Mouse (Mus musculus) ovary, adult 10 weeks (tissue): ENCODE results near the gene Dhps. TPM values are rescaled to one million over a fixed set of nuclear protein-coding genes. Genes with fewer than 3 reads are reported as not detected.

Source experiments
- polyA plus RNA-seq: library from polyadenylated mRNA; stranded (reverse); fragments of 350-450 nt; fragmentation: Illumina TruSeq; extraction: RNeasy Lipid Tissue Mini Kit (QIAGEN cat#74804); gene quantifications from one replicate; pipeline ENCODE4 v1.2.3, GENCODE M21; 2014

The Dhps gene
- polyA plus RNA-seq: 19.0 TPM

GRCm38 (mm10) chr8:85071514-85072281, at the start of gene Dhps:
Dhps (plus strand) TSS chr8:85071757.

GRCm38 (mm10) chr8:85025098-85025932, 46.2 kb upstream of the Dhps start, which contains the start of gene Asna1:
Asna1 (minus strand) TSS chr8:85025281.

GRCm38 (mm10) chr8:85026670-85027515, 44.7 kb upstream of the Dhps start, which contains the start of gene Trir:
Trir (plus strand) TSS chr8:85026823.

DNA sequence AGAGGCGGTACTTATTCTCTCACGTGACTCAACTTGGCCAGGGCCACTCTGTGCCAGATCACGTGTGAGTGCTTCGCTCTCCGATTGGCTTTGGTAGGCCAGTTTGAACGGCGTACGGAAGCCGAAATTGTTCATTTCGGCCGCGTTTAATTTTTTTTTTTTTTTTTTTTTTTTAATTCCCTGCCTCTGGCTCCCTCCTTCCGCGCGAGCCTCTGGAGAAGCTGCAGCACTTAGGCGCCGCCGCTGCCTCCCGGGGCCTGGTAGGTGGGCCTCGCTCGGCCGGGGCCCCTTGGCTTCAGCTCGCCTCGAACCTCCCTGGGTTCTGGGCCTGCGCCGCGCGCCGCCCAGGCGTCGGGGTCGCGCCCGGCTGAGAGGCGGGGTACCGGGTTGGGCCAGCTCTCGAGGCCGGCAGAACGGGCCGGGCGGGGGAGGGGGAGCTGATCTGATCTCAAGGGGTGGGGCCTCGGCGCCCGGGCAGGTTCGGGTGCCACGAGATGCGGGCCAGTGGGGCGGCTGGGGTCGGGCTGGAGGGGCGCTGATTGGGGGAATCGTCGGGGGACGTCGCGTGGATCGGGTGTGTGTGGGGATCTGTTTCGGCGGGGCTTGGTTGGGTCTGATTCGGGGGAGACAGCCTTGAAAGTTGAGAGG, 34.7 kb upstream of the Dhps start, which contains the start of gene Tnpo2:
TSS of gene Tnpo2 (plus strand) at position 198 of the 648 bp plus-strand sequence.

GRCm38 (mm10) chr8:85059879-85060616, 11.5 kb upstream of the Dhps start, which contains the start of gene Fbxw9:
Fbxw9 (plus strand) TSS chr8:85060055.

DNA sequence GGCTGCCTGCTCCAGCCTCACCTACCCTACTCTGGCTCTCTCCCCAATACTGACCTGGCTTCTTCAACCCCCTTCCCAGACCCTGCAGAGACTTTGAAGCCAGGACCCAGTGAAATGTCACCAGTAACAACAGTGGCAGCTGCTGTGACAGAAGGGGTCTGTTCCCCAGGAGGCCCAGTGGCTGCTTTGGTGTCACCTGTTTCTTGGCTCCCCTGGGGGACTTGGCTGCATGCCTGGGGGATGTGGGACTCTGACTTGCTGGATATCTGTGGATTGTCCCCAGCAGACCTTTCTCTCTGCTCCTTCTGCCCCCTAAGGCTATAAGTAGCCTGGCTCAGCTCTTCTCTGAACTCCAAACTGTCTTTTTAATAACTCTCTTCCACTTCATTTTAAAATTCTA, 3.6 kb upstream of the Dhps start, which contains the start of gene Gm5741:
TSS of gene Gm5741 (minus strand) at position 1 of the 400 bp plus-strand sequence.

DNA sequence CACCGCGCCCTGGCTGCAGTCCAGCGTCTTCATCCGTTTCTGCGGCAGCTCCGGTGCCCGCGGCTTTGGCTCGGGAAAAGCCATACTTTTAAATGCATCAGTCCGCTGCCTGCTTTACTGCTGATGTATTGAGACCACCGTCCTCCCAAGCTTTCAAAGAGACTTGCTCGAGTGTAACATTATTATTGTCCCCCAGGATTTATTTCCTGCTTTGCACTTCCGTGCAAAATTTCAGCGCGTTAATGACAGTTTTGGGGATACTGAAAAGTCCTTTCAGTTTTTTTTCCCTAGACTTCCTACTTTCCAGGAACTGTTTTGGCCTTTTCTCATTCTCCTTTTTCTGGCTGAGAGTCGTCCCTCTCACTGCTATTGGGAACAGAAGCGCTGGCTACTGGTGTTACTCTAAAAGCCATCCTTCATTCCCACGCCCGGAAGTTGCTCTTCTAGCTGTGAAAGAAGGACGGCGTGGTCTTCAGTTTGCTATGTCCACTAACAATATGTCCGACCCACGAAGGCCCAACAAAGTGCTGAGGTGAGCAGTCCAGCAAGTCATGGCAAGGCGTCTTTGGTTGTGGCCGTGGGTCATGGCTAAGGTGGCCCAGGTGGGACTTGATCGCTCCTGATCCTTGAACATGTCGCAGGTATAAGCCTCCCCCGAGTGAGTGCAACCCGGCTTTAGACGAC, 9.1 kb downstream of the Dhps start, which contains the start of gene Wdr83os:
TSS of gene Wdr83os (plus strand) at position 209 of the 684 bp plus-strand sequence.

DNA sequence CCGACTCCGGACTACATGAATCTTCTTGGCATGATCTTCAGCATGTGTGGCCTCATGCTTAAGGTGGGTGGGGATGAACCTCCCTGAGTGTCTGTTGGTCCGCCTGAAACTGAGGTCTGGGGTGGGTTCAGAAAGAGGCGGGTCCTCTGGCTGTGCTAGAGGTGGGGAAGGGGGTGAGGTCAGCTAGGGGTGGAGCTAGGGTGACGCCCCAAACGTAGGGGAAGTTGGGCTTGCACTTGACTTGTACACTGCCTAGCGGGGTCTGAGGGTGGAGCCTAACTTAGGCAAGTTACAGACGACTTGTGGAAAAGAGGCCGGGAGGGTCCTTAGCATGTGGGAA, 9.6 kb downstream of the Dhps start, which contains the start of gene Wdr83:
TSS of gene Wdr83 (minus strand) at position 91 of the 340 bp plus-strand sequence.

DNA sequence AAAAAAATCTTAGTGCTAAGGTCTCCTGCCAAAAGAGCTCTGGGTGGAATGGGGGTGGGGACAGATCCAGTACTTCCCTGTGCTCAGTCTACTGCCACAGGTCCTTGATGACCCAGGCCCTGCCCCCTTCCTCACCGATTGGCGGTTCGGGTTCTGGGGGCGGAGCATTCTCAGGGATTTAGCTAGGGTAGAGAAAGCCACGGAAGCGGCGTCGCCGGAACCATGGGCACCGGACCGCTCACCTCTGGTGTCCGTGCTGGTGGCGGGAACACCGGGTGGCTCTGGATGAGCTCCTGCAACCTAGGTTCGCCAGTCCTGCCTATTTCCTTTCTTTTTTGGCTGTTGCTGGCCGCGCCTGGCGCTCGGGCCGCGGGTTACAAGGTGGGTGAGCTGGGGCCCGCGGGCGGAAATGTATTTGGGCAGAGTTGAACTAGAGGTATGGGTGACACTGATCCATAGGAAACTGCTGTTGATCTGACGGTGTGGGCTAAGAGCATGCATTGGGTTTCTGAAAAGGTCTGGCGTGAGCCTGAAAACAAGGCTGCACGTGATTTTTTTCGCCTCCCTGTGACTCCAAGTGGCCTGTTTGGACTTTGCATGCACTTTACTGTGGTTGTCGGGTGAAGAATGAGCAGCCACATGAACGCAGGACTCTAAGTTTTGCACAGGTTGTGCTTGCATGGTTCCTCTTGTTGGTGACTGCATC, 11.7 kb downstream of the Dhps start, which contains the start of gene Man2b1:
TSS of gene Man2b1 (plus strand) at position 163 of the 706 bp plus-strand sequence.

DNA sequence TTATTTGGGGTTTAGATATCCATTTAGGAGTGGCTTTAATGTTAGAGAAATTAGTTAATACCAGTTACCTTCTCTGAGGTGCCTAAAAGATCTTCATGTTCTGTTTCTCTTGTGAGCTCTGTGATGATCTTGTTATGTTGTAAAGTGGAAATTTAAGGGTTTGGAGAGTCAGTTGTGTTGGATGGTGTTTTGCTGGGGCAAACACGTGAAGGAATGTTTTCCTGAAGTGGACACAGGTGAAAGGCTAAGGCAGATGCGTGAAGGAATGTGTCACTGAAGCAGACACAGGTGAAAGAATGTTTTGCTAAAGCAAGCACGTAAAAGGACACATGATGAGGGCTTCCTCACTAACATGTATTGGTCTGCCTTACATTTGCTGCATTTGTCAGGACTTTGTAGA, 51.4 kb downstream of the Dhps start, which contains the start of gene Zfp791:
TSS of gene Zfp791 (minus strand) at position 101 of the 400 bp plus-strand sequence.

Other genes with a start within 250 kb of the Dhps start
- 2.4 TPM for gene Dand5, start 248.9 kb upstream of the Dhps start, polyA plus RNA-seq
- 1.1 TPM for gene Gadd45gip1, start 240.2 kb upstream of the Dhps start, polyA plus RNA-seq
- 3.2 TPM for gene Rad23a, start 231.1 kb upstream of the Dhps start, polyA plus RNA-seq
- 1,005 TPM for gene Calr, start 224.8 kb upstream of the Dhps start, polyA plus RNA-seq
- gene Farsa, start 214.8 kb upstream of the Dhps start, polyA plus RNA-seq: 4.1 TPM
- 32.4 TPM for gene Syce2, start 199.6 kb upstream of the Dhps start, polyA plus RNA-seq
- gene Gcdh, start 177.8 kb upstream of the Dhps start, polyA plus RNA-seq: 32.8 TPM
- not detected for gene Klf1, start 169.8 kb upstream of the Dhps start, polyA plus RNA-seq
- 2.5 TPM for gene Dnase2a, start 163.2 kb upstream of the Dhps start, polyA plus RNA-seq
- gene Mast1, start 134.4 kb upstream of the Dhps start, polyA plus RNA-seq: not detected
- not detected for gene Rtbdn, start 124.8 kb upstream of the Dhps start, polyA plus RNA-seq
- gene Gm49661, start 102.3 kb upstream of the Dhps start, polyA plus RNA-seq: not detected
- gene Prdx2, start 102.2 kb upstream of the Dhps start, polyA plus RNA-seq: 36.9 TPM
- 2.6 TPM for gene Rnaseh2a, start 102.0 kb upstream of the Dhps start, polyA plus RNA-seq
- gene Junb, start 93.0 kb upstream of the Dhps start, polyA plus RNA-seq: 0.34 TPM
- gene Hook2, start 81.2 kb upstream of the Dhps start, polyA plus RNA-seq: 2.3 TPM
- gene Best2, start 57.2 kb upstream of the Dhps start, polyA plus RNA-seq: not detected
- 6.7 TPM for gene Asna1, start 46.5 kb upstream of the Dhps start, polyA plus RNA-seq
- gene Trir, start 44.9 kb upstream of the Dhps start, polyA plus RNA-seq: 5.3 TPM
- gene Tnpo2, start 34.8 kb upstream of the Dhps start, polyA plus RNA-seq: 14.1 TPM
- 1.5 TPM for gene Fbxw9, start 11.7 kb upstream of the Dhps start, polyA plus RNA-seq
- gene Gm5741, start 3.8 kb upstream of the Dhps start, polyA plus RNA-seq: not detected
- gene Wdr83os, start 9.0 kb downstream of the Dhps start, polyA plus RNA-seq: 2.8 TPM
- gene Wdr83, start 9.5 kb downstream of the Dhps start, polyA plus RNA-seq: 1.00 TPM
- 6.1 TPM for gene Man2b1, start 11.5 kb downstream of the Dhps start, polyA plus RNA-seq
- gene Zfp791, start 51.3 kb downstream of the Dhps start, polyA plus RNA-seq: 11.3 TPM
- not detected for gene Cks1brt, start 80.2 kb downstream of the Dhps start, polyA plus RNA-seq
- gene Olfr371, start 154.2 kb downstream of the Dhps start, polyA plus RNA-seq: not detected
- gene Orc6, start 227.9 kb downstream of the Dhps start, polyA plus RNA-seq: 80.2 TPM
- gene Vps35, start 228.0 kb downstream of the Dhps start, polyA plus RNA-seq: 426 TPM